Mouse (Mus musculus) embryonic stem cell, embryonic (primary cell): ENCODE results near the gene Olfr723.
"Not testable (repeated sequence)": the region's sequence is repeated elsewhere in the genome, so short reads cannot be mapped to it uniquely, and the experiment has no call there.

Source experiments
- CTCF ChIA-PET, 4 experiments: fragments of 300-600 bp in 2 of 4; fragments of 350-600 bp in 2 of 4; sonication (Branson Sonifier 250); formaldehyde crosslinking; loops; one replicate each; lab custom pipeline; 2022; ENCODE audit warnings: inconsistent platforms in 2 of 4; lab: Charles Lee
- POLR2A ChIA-PET, 4 experiments: fragments of 300-600 bp in 2 of 4; fragments of 350-600 bp in 2 of 4; sonication (Branson Sonifier 250); formaldehyde crosslinking; loops; one replicate each; lab custom pipeline; 2022; ENCODE audit warnings: antibody characterized with exemption in 4 of 4, inconsistent platforms in 1 of 4; lab: Charles Lee

Olfr723 gene

GRCm38 (mm10) chr14:49931687-49932086 lies at the start of gene Olfr723:
TSS of gene Olfr723 (minus strand) at chr14:49931787.
- CTCF ChIA-PET = interaction anchor here in 1 of 4 experiments (0.7 kb wide), 1 partner anchor 1245 kb away, joined by 3 read pairs; no protein-coding TSS in a partner anchor
- POLR2A ChIA-PET = not testable (repeated sequence)

GRCm38 (mm10) chr14:49963174-49963573 lies 31.6 kb upstream of the Olfr723 start, which contains the start of gene Olfr724:
TSS of gene Olfr724 (minus strand) at chr14:49963274.
- POLR2A ChIA-PET, CTCF ChIA-PET: not testable (repeated sequence)

- CTCF ChIA-PET = no interaction called here
Measured at GRCm38 (mm10) chr14:49955890-49956289, 24.3 kb upstream of the Olfr723 start.

DNA sequence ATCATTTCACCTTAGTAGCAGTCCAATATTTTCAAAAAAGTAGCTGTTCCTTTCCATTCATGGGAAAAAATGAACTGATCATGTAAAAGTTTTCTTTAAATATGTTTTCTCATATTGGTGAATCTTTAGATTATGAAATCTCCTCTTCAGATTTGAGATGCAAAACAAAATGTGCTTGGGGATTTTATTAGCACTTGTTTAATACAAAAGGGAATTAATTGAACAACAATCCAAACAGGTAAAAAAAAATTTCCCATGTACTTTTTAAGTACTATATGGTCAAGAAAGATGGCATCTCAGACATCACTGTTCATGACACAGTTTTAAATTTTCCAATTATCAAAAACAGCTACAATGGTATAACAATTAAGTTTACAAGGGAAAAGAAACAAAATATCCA lies 29.7 kb downstream of the Olfr723 start, which contains the start of gene Olfr722:
Gene Olfr722, minus strand, starts transcription at position 101 of the 400 bp plus-strand sequence.
- POLR2A ChIA-PET = no interaction called here
- CTCF ChIA-PET = no interaction called here

More at GRCm38 (mm10) chr14:49955890-49956289, 24.3 kb upstream of the Olfr723 start:
- POLR2A ChIA-PET = no interaction called here
